Mouse (Mus musculus) erythroblast, embryonic 14.5 days (primary cell): Measurements from ENCODE around the gene Car2.

Experiments
- GATA1 ChIP-seq: IDR thresholded peaks from 2 replicates; pipeline ENCODE4 v1.6.1; 2012; ENCODE audit warnings: low read length, inconsistent platforms, mixed read lengths
- TAL1 ChIP-seq: IDR thresholded peaks from 3 replicates; pipeline ENCODE4 v1.6.1; 2012; ENCODE audit warnings: low read length, inconsistent platforms, mixed read lengths

- TF ChIP-seq GATA1 = no peak
- no peak for TF ChIP-seq TAL1
Observed at GRCm38 (mm10) chr3:14893700-14894099, 7.6 kb downstream of the Car2 start.
